Mouse (Mus musculus) intestine, embryonic 15.5 days (tissue): Measurements from ENCODE around the gene Gm9507. TPM values are rescaled to one million over a fixed set of nuclear protein-coding genes. Genes with fewer than 3 reads are reported as not detected.
"Not testable (repeated sequence)": the region's sequence is repeated elsewhere in the genome, so short reads cannot be mapped to it uniquely, and the experiment has no call there.

ENCODE experiments used
- ATAC-seq: fragments of 200-750 bp; cut with Nextera tagmentation; 2 replicates; pipeline ENCODE4 v1.8.0; 2017; ENCODE audit warnings: moderate TSS enrichment, moderate library complexity
- H3K27ac ChIP-seq: fragments of 300-500 bp; sonication (generic); 2 replicates; pipeline ENCODE4 v1.5.1; 2015; ENCODE audit warnings: mild to moderate bottlenecking, inconsistent platforms
- H3K27me3 ChIP-seq: fragments of 300-500 bp; sonication (generic); replicated peaks from 2 replicates; pipeline ENCODE4 v1.6.1; 2015; ENCODE audit warnings: inconsistent platforms
- H3K36me3 ChIP-seq: fragments of 300-500 bp; sonication (generic); 2 replicates; pipeline ENCODE4 v1.6.1; 2015; ENCODE audit warnings: inconsistent platforms
- H3K4me1 ChIP-seq: fragments of 300-500 bp; sonication (generic); replicated peaks from 2 replicates; pipeline ENCODE4 v1.6.1; 2015; ENCODE audit warnings: inconsistent platforms
- H3K4me2 ChIP-seq: fragments of 300-500 bp; sonication (generic); replicated peaks from 2 replicates; pipeline ENCODE4 v1.6.1; 2015; ENCODE audit warnings: mild to moderate bottlenecking, inconsistent platforms
- H3K4me3 ChIP-seq: fragments of 300-500 bp; sonication (generic); replicated peaks from 2 replicates; pipeline ENCODE4 v1.5.1; 2015; ENCODE audit warnings: inconsistent platforms
- H3K9ac ChIP-seq: fragments of 300-500 bp; sonication (generic); 2 replicates; pipeline ENCODE4 v1.6.1; 2015; ENCODE audit warnings: inconsistent platforms
- H3K9me3 ChIP-seq: fragments of 300-500 bp; sonication (generic); 2 replicates; pipeline ENCODE4 v1.6.1; 2016; ENCODE audit warnings: inconsistent platforms
- WGBS: fragments of 180-500 bp; shearing (Covaris S2); methylation state at CpG from one replicate; pipeline ENCODE4 v1.1.7; 2015; 5-methylcytosine and 5-hydroxymethylcytosine counted together
- polyA plus RNA-seq: library from polyadenylated mRNA; unstranded; fragments of >200 nt; fragmentation: Nextera tagmentation; extraction: Ambion mirVana; gene quantifications from 2 replicates; pipeline ENCODE4 v1.2.1, GENCODE M21; 2015

Gene Gm9507
- polyA plus RNA-seq, 1 experiment from 2014 or later: not detected

- Histone ChIP-seq H3K36me3 (no peaks in the 10 kb centered on the region), H3K4me1 (no peaks in the 10 kb centered on the region), H3K9me3 (no peaks in the 10 kb centered on the region), H3K4me3 (no peak within 1 kb of the TSS), H3K27me3 (no peaks in the 10 kb centered on the region), H3K9ac (no peak within 1 kb of the TSS), H3K4me2 (no peak within 1 kb of the TSS), H3K27ac (no peak within 1 kb of the TSS)
- 56% methylated on average over 8 of the region's 8 CpGs for WGBS
- no peak for ATAC-seq
Measured at GRCm38 (mm10) chr10:77798921-77799508, 12.6 kb downstream of the Gm9507 start, which contains the start of gene Gm19668. Gene Gm19668, minus strand, starts transcription at chr10:77799133.

GRCm38 (mm10) chr10:77798164-77798920 lies 13.3 kb downstream of the Gm9507 start:
- 68% methylated on average over 3 of the region's 3 CpGs for WGBS
- ATAC-seq, H3K36me3 ChIP-seq, H3K27ac ChIP-seq, H3K4me2 ChIP-seq, H3K27me3 ChIP-seq, H3K9me3 ChIP-seq, H3K4me1 ChIP-seq, H3K9ac ChIP-seq, H3K4me3 ChIP-seq: not testable (repeated sequence)

GRCm38 (mm10) chr10:77797677-77798076 lies 14.0 kb downstream of the Gm9507 start:
- no peak overlapping the region for H3K27ac ChIP-seq
- H3K9me3 ChIP-seq: no peaks in the 10 kb centered on the region
- no peak overlapping the region for H3K4me3 ChIP-seq
- 32% methylated on average over 3 of the region's 3 CpGs for WGBS
- ATAC-seq: no peak
- H3K4me2 ChIP-seq: no peak overlapping the region
- H3K9ac ChIP-seq: no peak overlapping the region
- no peaks in the 10 kb centered on the region for H3K36me3 ChIP-seq
- no peaks in the 10 kb centered on the region for H3K4me1 ChIP-seq
- H3K27me3 ChIP-seq: no peaks in the 10 kb centered on the region

GRCm38 (mm10) chr10:77794976-77795375 lies 16.7 kb downstream of the Gm9507 start, which contains the start of gene Gm9639:
Gene Gm9639, minus strand, starts transcription at chr10:77795076.
- Histone ChIP-seq H3K9me3 (no peaks in the 10 kb centered on the region), H3K4me1 (no peaks in the 10 kb centered on the region), H3K4me2 (no peak within 1 kb of the TSS), H3K9ac (no peak within 1 kb of the TSS), H3K27ac (no peak within 1 kb of the TSS), H3K27me3 (no peaks in the 10 kb centered on the region), H3K4me3 (no peak within 1 kb of the TSS), H3K36me3 (no peaks in the 10 kb centered on the region)
- ATAC-seq: no peak
- 64% methylated on average over 2 of the region's 2 CpGs for WGBS

- Histone ChIP-seq H3K9me3 (no peaks in the 10 kb centered on the region), H3K27me3 (no peaks in the 10 kb centered on the region), H3K4me2 (no peak overlapping the region), H3K9ac (no peak overlapping the region), H3K4me3 (no peak overlapping the region), H3K4me1 (no peaks in the 10 kb centered on the region), H3K27ac (no peak overlapping the region), H3K36me3 (no peaks in the 10 kb centered on the region)
- WGBS: 82% methylated on average over 2 of the region's 2 CpGs
- no peak for ATAC-seq
Measured at GRCm38 (mm10) chr10:77788621-77789020, 23.0 kb downstream of the Gm9507 start.

GRCm38 (mm10) chr10:77787876-77788275 lies 23.8 kb downstream of the Gm9507 start, which contains the start of gene Gm7137:
Gene Gm7137, minus strand, starts transcription at chr10:77788200.
- H3K27ac ChIP-seq, H3K4me3 ChIP-seq, H3K4me1 ChIP-seq, H3K36me3 ChIP-seq, H3K9me3 ChIP-seq, ATAC-seq, H3K27me3 ChIP-seq, H3K4me2 ChIP-seq, H3K9ac ChIP-seq: not testable (repeated sequence)
- WGBS: 79% methylated on average over 1 of the region's 1 CpGs

GRCm38 (mm10) chr10:77783396-77783795 lies 28.2 kb downstream of the Gm9507 start:
- H3K27ac ChIP-seq, ATAC-seq, H3K4me2 ChIP-seq, H3K4me1 ChIP-seq, H3K9ac ChIP-seq, H3K9me3 ChIP-seq, H3K36me3 ChIP-seq, H3K4me3 ChIP-seq, H3K27me3 ChIP-seq: not testable (repeated sequence)
- 85% methylated on average over 3 of the region's 3 CpGs for WGBS

- H3K27me3 ChIP-seq, H3K27ac ChIP-seq, H3K9me3 ChIP-seq, H3K36me3 ChIP-seq, H3K9ac ChIP-seq, H3K4me3 ChIP-seq, H3K4me2 ChIP-seq, ATAC-seq, H3K4me1 ChIP-seq: not testable (repeated sequence)
- WGBS: 67% methylated on average over 1 of the region's 1 CpGs
Measured at GRCm38 (mm10) chr10:77782442-77782841, 29.2 kb downstream of the Gm9507 start, which contains the start of gene Gm3250. Gene Gm3250, minus strand, starts transcription at chr10:77782542.

GRCm38 (mm10) chr10:77776844-77777243 lies 34.8 kb downstream of the Gm9507 start, which contains the start of gene Gm7138:
Gene Gm7138, minus strand, starts transcription at chr10:77776944.
- H3K27me3 ChIP-seq, H3K4me3 ChIP-seq, ATAC-seq, H3K4me2 ChIP-seq, H3K9ac ChIP-seq, H3K4me1 ChIP-seq, H3K27ac ChIP-seq, H3K9me3 ChIP-seq, H3K36me3 ChIP-seq: not testable (repeated sequence)
- 78% methylated on average over 1 of the region's 1 CpGs for WGBS

GRCm38 (mm10) chr10:77772142-77772541 lies 39.5 kb downstream of the Gm9507 start:
- 68% methylated on average over 2 of the region's 3 CpGs for WGBS
- not testable (repeated sequence) for ATAC-seq

GRCm38 (mm10) chr10:77771225-77771624 lies 40.4 kb downstream of the Gm9507 start, which contains the start of gene Gm3238:
Gene Gm3238, minus strand, starts transcription at chr10:77771325.
- ATAC-seq, H3K36me3 ChIP-seq: not testable (repeated sequence)
- WGBS: 22% methylated on average over 1 of the region's 1 CpGs

More at GRCm38 (mm10) chr10:77772142-77772541, 39.5 kb downstream of the Gm9507 start:
- H3K9me3 ChIP-seq, H3K4me3 ChIP-seq, H3K36me3 ChIP-seq, H3K27ac ChIP-seq, H3K4me1 ChIP-seq, H3K9ac ChIP-seq, H3K4me2 ChIP-seq, H3K27me3 ChIP-seq: not testable (repeated sequence)

GRCm38 (mm10) chr10:77769727-77770126 lies 41.9 kb downstream of the Gm9507 start:
- H3K9me3 ChIP-seq: no peaks in the 10 kb centered on the region
- H3K27ac ChIP-seq: no peak overlapping the region
- WGBS: 73% methylated on average over 1 of the region's 1 CpGs
- no peaks in the 10 kb centered on the region for H3K4me1 ChIP-seq
- H3K4me3 ChIP-seq: no peak overlapping the region
- H3K27me3 ChIP-seq: no peaks in the 10 kb centered on the region
- H3K36me3 ChIP-seq: no peaks in the 10 kb centered on the region
- no peak for ATAC-seq
- H3K4me2 ChIP-seq: no peak overlapping the region
- no peak overlapping the region for H3K9ac ChIP-seq

More at GRCm38 (mm10) chr10:77771225-77771624, 40.4 kb downstream of the Gm9507 start, which contains the start of gene Gm3238:
- not testable (repeated sequence) for H3K4me1 ChIP-seq, H3K4me3 ChIP-seq, H3K9me3 ChIP-seq, H3K27ac ChIP-seq, H3K4me2 ChIP-seq, H3K9ac ChIP-seq, H3K27me3 ChIP-seq
